Mouse (Mus musculus) A20 (cell line): ENCODE results near the gene Olfr101.
A peak's percentile ranks its signal among the peaks of the same experiment; 100 is the strongest.

Experiments used
- DNase-seq: peaks from one replicate; pipeline ENCODE4 v3.0.0-alpha.2; 2011; ENCODE audit warnings: low read depth, low spot score

Olfr101 gene

DNA sequence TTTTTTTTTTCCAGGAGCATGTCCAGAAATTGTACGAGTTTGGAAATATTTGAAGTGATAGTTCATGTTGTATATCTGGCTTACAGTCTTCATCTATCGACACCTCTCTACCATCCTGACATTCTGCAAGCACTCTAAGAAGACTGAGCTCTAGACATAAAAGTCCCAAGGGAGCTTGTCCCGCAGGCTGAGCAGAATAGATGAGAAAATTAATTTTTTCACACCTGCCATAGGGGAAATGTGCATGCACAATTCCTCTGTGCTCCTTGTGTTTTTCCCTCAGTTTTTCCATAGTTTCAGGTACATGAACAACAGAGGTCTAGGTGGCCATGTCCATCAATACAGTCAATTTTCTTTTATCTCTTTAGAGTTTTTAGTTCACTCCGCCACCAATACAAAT lies at the start of gene Olfr101:
Gene Olfr101, minus strand, starts transcription at position 101 of the 400 bp plus-strand sequence.
- no peak for DNase-seq

- no peak for DNase-seq
Observed at GRCm38 (mm10) chr17:37339598-37339997, 35.5 kb upstream of the Olfr101 start, which contains the start of gene Olfr103. Olfr103 (minus strand) TSS chr17:37339698.

GRCm38 (mm10) chr17:37316954-37317353 lies 12.8 kb upstream of the Olfr101 start, which contains the start of gene Olfr102:
Olfr102 (minus strand) TSS chr17:37317054.
- no peak for DNase-seq

DNA sequence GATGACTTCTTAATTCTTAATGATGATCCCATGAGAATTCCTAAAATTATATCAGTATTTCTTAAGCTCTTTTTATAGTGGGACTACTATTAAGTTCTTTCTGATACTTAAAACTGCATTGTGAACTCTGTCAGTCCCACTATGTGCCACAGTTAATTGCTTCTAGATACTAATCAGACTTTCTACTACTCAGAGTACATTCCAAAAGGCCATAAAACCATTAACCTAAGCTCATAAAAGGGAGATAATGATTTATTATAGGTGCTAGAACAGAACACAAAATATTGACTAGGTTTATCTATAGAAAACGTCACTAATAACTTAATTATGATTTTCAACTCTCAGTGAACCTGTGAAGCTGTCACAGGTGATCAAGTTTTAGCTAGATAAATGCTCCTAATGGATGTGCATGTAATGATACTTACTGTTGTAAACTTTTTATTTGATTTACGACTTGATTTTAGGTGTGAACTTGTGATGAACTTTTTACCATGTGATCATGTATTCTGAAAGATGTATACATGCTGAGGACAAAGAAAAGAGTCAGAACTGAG lies 6.1 kb upstream of the Olfr101 start:
- no peak for DNase-seq

DNA sequence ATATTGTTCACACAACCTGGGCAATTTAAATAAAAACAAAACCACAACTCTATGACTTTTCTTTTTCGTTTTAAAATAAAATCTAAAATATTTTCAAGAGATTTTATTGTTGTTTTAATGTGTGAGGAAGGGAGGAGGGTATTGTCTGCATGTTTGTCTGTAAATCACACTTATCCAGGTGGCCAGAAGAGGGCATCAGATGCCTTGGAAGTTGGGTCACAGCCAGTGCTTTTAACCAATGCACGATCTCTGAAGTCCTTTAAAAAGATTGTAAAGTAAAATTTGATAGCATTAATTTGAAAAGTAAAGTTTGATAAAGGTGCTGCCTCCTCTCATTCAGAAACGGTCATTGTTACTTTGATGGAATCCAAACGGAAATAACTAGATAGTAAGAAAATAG lies 4.4 kb upstream of the Olfr101 start:
- no peak for DNase-seq

DNA sequence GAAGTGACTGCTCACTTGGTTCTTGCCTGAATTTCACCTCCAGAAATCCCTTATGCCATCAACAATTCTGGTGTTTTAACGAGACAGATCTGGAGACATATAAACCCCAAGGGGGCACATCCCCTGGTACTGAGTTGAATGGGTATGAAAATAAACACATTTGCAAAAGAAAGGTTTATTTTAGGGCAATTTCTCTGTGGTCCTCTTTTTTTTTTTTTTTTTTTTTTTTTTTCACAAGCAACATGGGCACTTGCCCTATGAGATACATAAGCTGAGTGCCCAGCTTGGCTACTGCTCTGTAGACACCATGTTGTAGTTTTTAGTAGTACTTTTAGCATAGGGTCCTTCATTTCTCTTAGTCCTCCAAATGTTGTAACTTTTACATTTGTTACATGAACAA lies 20.8 kb downstream of the Olfr101 start, which contains the start of gene Olfr99:
Gene Olfr99, minus strand, starts transcription at position 101 of the 400 bp plus-strand sequence.
- no peak for DNase-seq

DNA sequence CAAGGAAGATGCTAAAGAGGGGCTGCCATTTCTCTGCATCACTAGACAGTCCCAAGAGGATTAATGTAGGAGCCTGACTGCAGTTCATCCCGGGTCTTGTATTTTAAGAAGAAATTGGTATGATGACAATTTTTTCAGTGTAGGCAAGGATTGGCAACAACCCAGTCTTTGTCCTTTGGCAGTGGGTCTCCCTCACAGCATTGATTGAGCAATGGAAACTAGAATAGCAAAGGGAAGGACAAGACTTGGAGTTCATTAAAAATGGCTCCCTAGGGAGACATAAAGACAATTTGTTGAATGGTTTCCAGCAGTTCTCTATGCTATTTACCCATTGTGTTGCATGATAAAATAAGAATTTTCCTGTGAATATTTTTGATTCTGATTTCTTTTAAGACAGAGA lies 23.8 kb downstream of the Olfr101 start:
- no peak for DNase-seq

- DNase-seq, result no peak
Observed at GRCm38 (mm10) chr17:37276573-37276972, 27.5 kb downstream of the Olfr101 start.

DNA sequence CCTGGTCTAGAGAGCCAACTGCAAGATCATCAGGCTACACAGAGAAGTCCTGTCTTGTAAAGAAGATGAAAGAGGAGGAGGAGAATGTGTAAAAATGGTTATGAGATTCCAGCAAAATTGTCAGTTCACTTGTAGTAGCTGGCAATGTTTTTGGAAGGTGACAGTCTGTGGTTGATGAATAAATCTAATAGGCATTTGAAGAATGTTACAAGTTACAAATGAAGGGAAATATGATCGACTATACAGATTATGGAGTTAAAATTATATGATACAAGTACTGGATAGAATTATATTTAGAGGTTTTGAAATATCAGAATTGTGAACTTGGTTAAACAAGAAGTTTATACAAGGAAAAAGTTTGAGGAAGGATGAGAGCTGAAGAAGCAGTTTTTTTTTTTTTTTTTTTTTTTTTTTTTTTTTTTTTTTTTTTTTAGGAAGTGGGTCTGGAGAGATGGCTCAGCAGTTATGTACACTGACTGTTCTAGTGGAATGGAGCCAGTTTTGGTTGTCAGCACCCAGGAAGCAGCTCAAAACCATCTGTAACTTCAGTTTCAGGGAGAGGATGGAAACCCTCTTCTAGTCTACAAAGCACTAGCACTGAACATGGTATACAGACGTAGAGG lies 28.4 kb downstream of the Olfr101 start:
- no peak for DNase-seq

DNA sequence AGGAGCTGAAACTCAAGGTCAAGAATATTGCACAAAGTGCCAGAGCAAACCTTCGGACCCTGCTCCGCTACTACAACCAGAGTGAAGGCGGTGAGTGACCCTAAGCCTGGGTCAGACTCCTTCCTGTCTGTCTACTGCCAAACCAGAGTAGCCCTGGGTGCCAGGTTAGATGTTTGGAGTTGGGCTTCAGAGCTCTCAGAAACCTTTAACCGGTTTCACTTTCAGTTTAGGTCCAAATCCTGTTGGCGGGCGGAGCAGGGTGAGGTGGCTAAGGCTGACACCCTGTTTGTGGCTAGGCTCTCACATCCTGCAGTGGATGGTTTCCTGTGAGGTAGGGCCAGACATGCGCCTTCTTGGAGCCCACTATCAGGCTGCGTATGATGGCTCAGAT lies 33.4 kb downstream of the Olfr101 start:
- DNase-seq, result peak; percentile 73

GRCm38 (mm10) chr17:37270058-37270701 lies 33.9 kb downstream of the Olfr101 start, which contains the start of gene H2-M3:
H2-M3 (plus strand) TSS chr17:37270220.
- DNase-seq, result peak; percentile 94

GRCm38 (mm10) chr17:37263626-37264025 lies 40.5 kb downstream of the Olfr101 start, which contains the start of gene Olfr98:
Olfr98 (minus strand) TSS chr17:37263749.
- DNase-seq, result no peak

DNA sequence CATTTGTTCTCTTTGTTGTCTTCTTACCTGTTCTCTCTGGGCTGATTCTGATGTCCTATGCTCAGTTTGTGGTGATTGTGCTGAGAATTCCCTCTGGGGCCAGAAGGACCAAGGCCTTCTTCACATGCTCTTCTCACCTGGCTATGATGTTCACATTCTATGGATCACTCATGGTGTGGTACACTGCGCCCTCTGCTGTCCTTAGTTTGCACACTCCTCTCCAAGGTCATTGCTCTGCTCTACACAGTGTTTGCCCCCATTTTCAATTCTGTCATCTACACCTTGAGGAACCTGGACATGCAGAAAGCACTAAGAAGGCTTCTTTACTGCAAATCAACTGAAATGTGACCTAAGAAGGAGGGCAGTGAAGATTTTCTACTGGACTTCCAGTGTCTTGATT lies 53.6 kb downstream of the Olfr101 start:
- peak; percentile 59 for DNase-seq

DNA sequence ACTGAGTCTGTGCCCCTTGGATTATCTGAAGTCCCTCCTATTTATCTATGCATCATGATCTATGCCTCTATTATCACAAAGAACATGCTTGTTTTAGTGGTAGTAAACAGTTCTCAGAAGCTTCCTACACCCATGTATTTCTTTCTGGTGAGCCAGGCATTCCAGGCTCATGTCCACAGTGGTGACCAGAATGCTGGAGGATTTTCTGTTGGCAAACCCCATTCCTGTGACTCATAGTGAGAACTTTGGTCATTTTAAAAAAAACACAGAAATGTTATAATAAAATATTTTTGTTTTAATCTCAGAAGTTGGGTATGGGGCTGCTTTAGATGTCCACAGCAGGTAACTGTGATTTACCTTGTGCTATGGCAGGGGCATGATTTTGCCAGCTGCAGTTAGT lies 54.7 kb downstream of the Olfr101 start:
- DNase-seq, result no peak
